Mouse (Mus musculus) midbrain, embryonic 14.5 days (tissue): ENCODE results near the gene R3hcc1l. TPM values are rescaled to one million over a fixed set of nuclear protein-coding genes. Genes with fewer than 3 reads are reported as not detected.

Source experiments
- ATAC-seq: fragments of 200-750 bp; cut with Nextera tagmentation; 2 replicates; pipeline ENCODE4 v1.8.0; 2017; ENCODE audit warnings: moderate number of reproducible peaks, moderate library complexity; ENCODE audit not compliant: low FRiP score, low TSS enrichment
- DNase-seq: peaks from one replicate; pipeline ENCODE4 v3.0.0-alpha.2; 2015
- H3K27ac ChIP-seq: fragments of 300-500 bp; sonication (generic); replicated peaks from 2 replicates; pipeline ENCODE4 v1.5.1; 2014; ENCODE audit warnings: mild to moderate bottlenecking, low read depth, low read length, moderate library complexity
- H3K27me3 ChIP-seq: fragments of 300-500 bp; sonication (generic); 2 replicates; pipeline ENCODE4 v1.6.1; 2014; ENCODE audit warnings: low read length, control low read depth, mixed read lengths; ENCODE audit not compliant: control insufficient read depth, insufficient read depth
- H3K36me3 ChIP-seq: fragments of 300-500 bp; sonication (generic); 2 replicates; pipeline ENCODE4 v1.6.1; 2014; ENCODE audit warnings: low read length, control low read depth; ENCODE audit not compliant: control insufficient read depth, insufficient read depth
- H3K4me1 ChIP-seq: fragments of 300-500 bp; sonication (generic); 2 replicates; pipeline ENCODE4 v1.6.1; 2014; ENCODE audit warnings: mild to moderate bottlenecking, antibody characterized with exemption, low read length, control low read depth; ENCODE audit not compliant: control insufficient read depth, insufficient read depth
- H3K4me2 ChIP-seq: fragments of 300-500 bp; sonication (generic); 2 replicates; pipeline ENCODE4 v1.6.1; 2014; ENCODE audit warnings: mild to moderate bottlenecking, low read length, moderate library complexity
- H3K4me3 ChIP-seq: fragments of 300-500 bp; sonication (generic); replicated peaks from 2 replicates; pipeline ENCODE4 v1.5.1; 2014; ENCODE audit warnings: low read depth, low read length
- H3K9ac ChIP-seq: fragments of 300-500 bp; sonication (generic); replicated peaks from 2 replicates; pipeline ENCODE4 v1.6.1; 2014; ENCODE audit warnings: mild to moderate bottlenecking, low read length, moderate library complexity
- H3K9me3 ChIP-seq: fragments of 300-500 bp; sonication (generic); 2 replicates; pipeline ENCODE4 v1.6.1; 2016; ENCODE audit warnings: low read length, control low read depth, mixed read lengths; ENCODE audit not compliant: control insufficient read depth
- WGBS: fragments of 180-500 bp; shearing (Covaris S2); extraction: QIAGEN DNeasy Blood & Tissue Kit; methylation state at CpG from one replicate; pipeline ENCODE4 v1.1.7; 2014; 5-methylcytosine and 5-hydroxymethylcytosine counted together
- polyA plus RNA-seq: library from polyadenylated mRNA; unstranded; fragments of >200 nt; fragmentation: Nextera tagmentation; extraction: Ambion mirVana; gene quantifications from 2 replicates; pipeline ENCODE4 v1.2.1, GENCODE M21; 2014

The R3hcc1l gene
- polyA plus RNA-seq, 1 experiment from 2014 or later: 15.4 TPM

DNA sequence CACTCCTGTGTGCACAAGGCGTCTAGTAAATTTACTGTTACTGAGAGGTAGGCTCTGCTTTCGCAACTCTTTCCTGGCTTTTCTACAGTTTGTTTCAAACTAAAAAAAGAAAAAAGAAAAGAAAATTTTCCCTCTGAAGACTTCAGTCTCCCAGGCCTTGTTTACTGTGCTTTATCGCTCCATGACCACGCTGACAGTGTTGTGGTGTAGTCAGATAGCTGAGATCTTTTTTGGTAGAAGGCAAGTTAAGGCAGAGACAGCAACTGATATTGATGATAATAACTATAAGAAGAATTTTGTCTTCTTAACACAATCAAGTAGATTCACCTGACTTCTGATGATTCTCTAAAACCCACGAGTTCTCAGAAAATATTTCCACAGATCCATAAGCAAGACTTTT, 65.1 kb downstream of the R3hcc1l start:
- Histone ChIP-seq H3K4me1 (no peaks in the 10 kb centered on the region), H3K27ac (no peak overlapping the region), H3K4me2 (no peak overlapping the region), H3K9ac (no peak overlapping the region), H3K27me3 (no peaks in the 10 kb centered on the region), H3K9me3 (no peaks in the 10 kb centered on the region), H3K4me3 (no peak overlapping the region), H3K36me3 (0 out of 2 replicates have a peak, but pooled peaks cover 3% of the 10 kb centered on the region)
- ATAC-seq (no peak), DNase-seq (no peak)
- 98% methylated on average over 5 of the region's 5 CpGs for WGBS

DNA sequence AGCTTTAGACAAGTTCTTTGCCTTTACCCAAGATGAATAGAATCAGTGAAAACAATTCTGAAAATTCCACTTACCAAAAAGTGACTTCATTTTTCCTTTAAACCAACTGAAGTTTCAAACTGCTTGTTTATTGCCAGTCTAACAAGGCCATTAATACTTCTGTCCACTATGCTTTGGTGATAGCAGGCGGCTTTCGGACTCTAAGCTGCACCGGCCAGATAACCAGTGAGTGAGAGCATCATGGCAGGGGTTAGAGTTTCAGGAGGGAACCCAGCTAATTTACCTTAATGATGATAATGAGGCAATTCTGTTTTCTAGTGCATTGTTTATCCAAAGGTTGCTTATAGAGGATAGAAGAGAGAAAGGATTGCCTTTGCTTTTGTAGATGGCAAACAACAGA, 65.6 kb downstream of the R3hcc1l start:
- Histone ChIP-seq H3K27ac (no peak overlapping the region), H3K9ac (no peak overlapping the region), H3K9me3 (no peaks in the 10 kb centered on the region), H3K4me2 (no peak overlapping the region), H3K4me1 (no peaks in the 10 kb centered on the region), H3K27me3 (no peaks in the 10 kb centered on the region), H3K4me3 (no peak overlapping the region), H3K36me3 (0 out of 2 replicates have a peak, but pooled peaks cover 3% of the 10 kb centered on the region)
- ATAC-seq (no peak), DNase-seq (no peak)
- WGBS: 95% methylated on average over 3 of the region's 3 CpGs

DNA sequence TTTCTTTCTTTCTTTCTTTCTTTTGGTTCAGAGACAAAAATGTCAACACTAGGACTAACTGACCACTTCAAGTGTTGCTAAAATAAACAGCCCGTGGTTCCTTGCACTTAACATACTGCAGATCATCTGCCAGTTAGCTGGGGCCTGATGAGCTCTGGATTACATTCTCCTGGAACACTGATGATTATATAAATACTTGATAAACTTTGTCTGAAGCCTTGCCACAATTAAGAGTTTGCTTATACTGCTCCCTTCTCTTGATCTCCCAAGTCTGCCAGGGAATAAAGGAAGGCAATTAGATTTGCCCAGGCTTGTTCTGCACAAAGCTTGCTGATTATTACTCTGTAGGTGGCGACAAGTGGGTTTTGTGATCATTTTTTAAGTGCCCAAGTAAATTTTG, 69.1 kb downstream of the R3hcc1l start:
- Histone ChIP-seq H3K9ac (no peak overlapping the region), H3K4me2 (no peak overlapping the region), H3K36me3 (peaks cover 14% of the 10 kb centered on the region; the same call in 1 of the 2 replicates), H3K4me3 (no peak overlapping the region), H3K27me3 (no peaks in the 10 kb centered on the region), H3K4me1 (no peaks in the 10 kb centered on the region), H3K9me3 (no peaks in the 10 kb centered on the region), H3K27ac (no peak overlapping the region)
- no peak for ATAC-seq
- WGBS: 86% methylated on average over 2 of the region's 2 CpGs
- DNase-seq: no peak

DNA sequence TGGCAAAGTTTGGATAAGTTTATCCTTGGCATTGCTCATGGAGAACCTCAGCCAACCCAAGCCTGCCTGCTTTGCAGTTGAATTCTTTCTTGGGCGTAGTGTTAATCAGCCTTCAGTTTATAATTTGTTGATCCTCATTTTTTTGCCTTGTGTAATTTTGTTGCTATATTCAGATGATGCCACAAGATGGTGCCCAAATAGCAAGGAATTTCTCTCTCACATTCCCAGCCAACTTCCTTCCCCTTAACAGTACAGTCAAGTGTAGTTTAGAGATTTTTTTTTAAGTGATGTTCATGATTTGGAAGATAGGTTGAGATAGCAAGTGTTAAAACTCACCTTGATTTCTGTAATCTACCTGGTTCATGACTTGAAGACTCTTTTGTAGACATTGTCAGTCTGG, 70.7 kb downstream of the R3hcc1l start:
- Histone ChIP-seq H3K4me3 (no peak overlapping the region), H3K27me3 (no peaks in the 10 kb centered on the region), H3K36me3 (peaks cover 16% of the 10 kb centered on the region; the same call in 1 of the 2 replicates), H3K9me3 (no peaks in the 10 kb centered on the region), H3K9ac (no peak overlapping the region), H3K27ac (no peak overlapping the region), H3K4me2 (no peak overlapping the region), H3K4me1 (no peaks in the 10 kb centered on the region)
- WGBS: 91% methylated on average over 1 of the region's 1 CpGs
- ATAC-seq (no peak), DNase-seq (peak; percentile 63)

DNA sequence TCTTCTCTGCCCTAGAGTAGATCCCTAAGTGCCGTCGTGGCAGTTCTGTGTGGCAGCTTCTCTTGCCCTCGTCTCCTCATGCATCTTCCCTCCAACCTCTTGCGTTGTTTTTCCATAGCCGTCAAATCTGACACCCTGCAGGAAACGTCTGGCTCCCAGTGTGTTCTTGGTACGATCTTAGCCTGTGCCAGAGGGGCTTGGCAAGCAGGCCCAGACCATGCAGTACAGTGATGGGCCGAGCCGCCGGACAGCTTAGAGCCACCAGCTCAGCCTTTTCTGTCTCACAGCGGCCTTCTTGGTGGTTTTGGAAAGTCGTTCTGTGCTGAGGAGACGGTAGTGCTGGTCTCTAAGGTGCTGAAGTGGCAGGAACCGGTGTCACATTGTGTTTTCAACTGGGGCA, 73.0 kb downstream of the R3hcc1l start:
- Histone ChIP-seq H3K4me2 (no peak overlapping the region), H3K27me3 (no peaks in the 10 kb centered on the region), H3K36me3 (peaks cover 19% of the 10 kb centered on the region; the same call in 1 of the 2 replicates), H3K4me1 (no peaks in the 10 kb centered on the region), H3K9me3 (no peaks in the 10 kb centered on the region), H3K9ac (no peak overlapping the region), H3K4me3 (no peak overlapping the region), H3K27ac (no peak overlapping the region)
- WGBS: 86% methylated on average over 14 of the region's 14 CpGs
- DNase-seq: no peak
- ATAC-seq: no peak

DNA sequence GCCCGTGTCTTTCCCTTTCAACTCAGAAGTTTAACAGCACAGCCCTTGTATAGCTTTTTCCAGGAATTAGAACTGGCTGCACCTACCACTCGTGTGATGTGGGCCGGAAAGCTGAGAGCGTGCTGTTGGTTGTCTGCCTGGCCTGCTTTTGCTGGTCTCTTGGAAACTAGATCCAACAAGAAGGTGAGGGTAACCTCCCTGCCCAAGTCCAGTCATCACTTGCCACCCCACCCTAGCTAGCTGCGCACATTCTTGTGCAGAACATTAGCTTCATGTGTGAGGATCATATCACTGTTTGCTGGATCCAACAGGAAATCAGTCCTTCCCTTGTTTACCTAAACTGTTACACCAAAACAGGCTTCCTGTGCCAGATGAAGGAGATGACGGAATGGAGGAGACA, 74.9 kb downstream of the R3hcc1l start:
- Histone ChIP-seq H3K4me2 (no peak overlapping the region), H3K9me3 (no peaks in the 10 kb centered on the region), H3K4me3 (no peak overlapping the region), H3K27ac (no peak overlapping the region), H3K9ac (no peak overlapping the region), H3K27me3 (no peaks in the 10 kb centered on the region), H3K36me3 (peaks cover 19% of the 10 kb centered on the region; the same call in 1 of the 2 replicates), H3K4me1 (no peaks in the 10 kb centered on the region)
- ATAC-seq (no peak), DNase-seq (no peak)
- 94% methylated on average over 6 of the region's 6 CpGs for WGBS

DNA sequence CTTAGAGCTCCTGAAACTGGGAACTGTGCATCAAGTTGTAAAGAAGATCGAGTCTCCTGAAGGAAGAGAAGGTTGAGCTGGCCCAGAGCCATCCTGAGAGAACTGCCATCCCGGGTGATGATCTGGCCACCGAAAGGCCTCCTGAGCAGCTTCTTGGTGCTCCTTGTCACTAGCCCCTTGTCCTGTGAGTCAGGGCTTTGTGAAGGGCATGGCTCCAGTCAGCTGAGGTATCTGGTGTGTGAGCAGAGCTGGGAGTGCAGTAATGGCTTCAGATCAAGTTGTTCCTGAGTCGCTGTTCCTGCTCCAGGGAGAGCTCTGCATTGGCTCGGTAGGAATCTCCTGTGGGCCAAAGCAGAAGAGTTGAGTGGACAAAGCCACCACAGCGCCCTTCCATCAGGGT, 76.5 kb downstream of the R3hcc1l start:
- H3K4me3 ChIP-seq: no peak overlapping the region
- no peak overlapping the region for H3K4me2 ChIP-seq
- WGBS: 95% methylated on average over 6 of the region's 6 CpGs
- H3K4me1 ChIP-seq: no peaks in the 10 kb centered on the region
- no peak overlapping the region for H3K9ac ChIP-seq
- H3K27ac ChIP-seq: no peak overlapping the region
- DNase-seq: no peak
- H3K27me3 ChIP-seq: no peaks in the 10 kb centered on the region
- ATAC-seq: no peak
- H3K9me3 ChIP-seq: no peaks in the 10 kb centered on the region
- peaks cover 19% of the 10 kb centered on the region; the same call in 1 of the 2 replicates for H3K36me3 ChIP-seq

DNA sequence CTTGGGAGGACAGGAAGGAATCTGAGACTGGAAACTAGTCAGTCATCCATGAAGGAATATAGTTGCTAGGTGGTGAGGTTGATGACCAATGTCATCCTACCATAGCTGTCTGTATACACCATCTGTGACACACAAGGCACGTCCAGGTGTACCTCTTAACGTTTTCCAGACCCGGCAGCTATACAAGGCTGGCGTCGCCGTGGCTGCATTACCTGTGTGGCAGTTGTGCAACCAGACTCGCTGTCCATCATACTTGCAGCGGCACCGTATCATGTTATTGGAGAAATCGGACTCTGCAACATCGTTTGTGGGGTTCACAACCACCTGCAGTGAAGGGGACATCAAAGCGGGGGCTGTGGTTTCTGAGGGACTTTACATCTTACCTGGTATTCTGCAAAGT, 78.7 kb downstream of the R3hcc1l start:
- Histone ChIP-seq H3K4me2 (no peak overlapping the region), H3K27me3 (no peaks in the 10 kb centered on the region), H3K4me3 (no peak overlapping the region), H3K27ac (no peak overlapping the region), H3K9me3 (no peaks in the 10 kb centered on the region), H3K36me3 (0 out of 2 replicates have a peak, but pooled peaks cover 8% of the 10 kb centered on the region), H3K9ac (no peak overlapping the region), H3K4me1 (no peaks in the 10 kb centered on the region)
- 96% methylated on average over 12 of the region's 12 CpGs for WGBS
- DNase-seq (no peak), ATAC-seq (no peak)

DNA sequence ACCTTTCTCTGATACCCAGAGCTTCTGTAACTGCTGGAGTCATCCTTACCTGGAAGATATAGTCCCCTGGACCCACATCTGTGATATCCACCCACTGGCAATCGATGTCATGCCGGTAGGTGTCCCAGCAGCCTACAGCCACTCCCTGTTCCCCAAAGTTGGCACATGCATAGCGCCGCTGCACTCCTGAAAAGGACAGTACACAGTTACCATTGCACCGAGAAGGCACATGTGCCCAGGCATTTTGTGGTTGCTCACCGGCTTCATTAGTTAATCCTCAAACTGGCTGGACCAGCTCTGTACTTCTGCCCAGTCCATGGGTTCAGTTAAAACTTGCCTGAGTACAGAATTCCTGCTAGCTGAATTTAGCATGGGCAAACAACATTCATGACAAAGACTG, 79.3 kb downstream of the R3hcc1l start:
- ATAC-seq (no peak), DNase-seq (no peak)
- H3K4me1 ChIP-seq: no peaks in the 10 kb centered on the region
- H3K36me3 ChIP-seq: 0 out of 2 replicates have a peak, but pooled peaks cover 8% of the 10 kb centered on the region
- H3K4me3 ChIP-seq: no peak overlapping the region
- no peak overlapping the region for H3K27ac ChIP-seq
- no peaks in the 10 kb centered on the region for H3K27me3 ChIP-seq
- WGBS: 97% methylated on average over 6 of the region's 6 CpGs
- no peak overlapping the region for H3K9ac ChIP-seq
- H3K9me3 ChIP-seq: no peaks in the 10 kb centered on the region
- no peak overlapping the region for H3K4me2 ChIP-seq
